Mouse (Mus musculus) c-Kit-positive CD71-positive TER-119-negative erythroid progenitor cells, embryonic 14.5 days (primary cell): ENCODE results near the gene Arrdc1.
"Not testable (repeated sequence)": the region's sequence is repeated elsewhere in the genome, so short reads cannot be mapped to it uniquely, and the experiment has no call there.

ENCODE experiments used
- DNase-seq: peaks from one replicate; pipeline ENCODE4 v3.0.0-alpha.2; 2013; ENCODE audit warnings: low read depth

Arrdc1 gene

DNA sequence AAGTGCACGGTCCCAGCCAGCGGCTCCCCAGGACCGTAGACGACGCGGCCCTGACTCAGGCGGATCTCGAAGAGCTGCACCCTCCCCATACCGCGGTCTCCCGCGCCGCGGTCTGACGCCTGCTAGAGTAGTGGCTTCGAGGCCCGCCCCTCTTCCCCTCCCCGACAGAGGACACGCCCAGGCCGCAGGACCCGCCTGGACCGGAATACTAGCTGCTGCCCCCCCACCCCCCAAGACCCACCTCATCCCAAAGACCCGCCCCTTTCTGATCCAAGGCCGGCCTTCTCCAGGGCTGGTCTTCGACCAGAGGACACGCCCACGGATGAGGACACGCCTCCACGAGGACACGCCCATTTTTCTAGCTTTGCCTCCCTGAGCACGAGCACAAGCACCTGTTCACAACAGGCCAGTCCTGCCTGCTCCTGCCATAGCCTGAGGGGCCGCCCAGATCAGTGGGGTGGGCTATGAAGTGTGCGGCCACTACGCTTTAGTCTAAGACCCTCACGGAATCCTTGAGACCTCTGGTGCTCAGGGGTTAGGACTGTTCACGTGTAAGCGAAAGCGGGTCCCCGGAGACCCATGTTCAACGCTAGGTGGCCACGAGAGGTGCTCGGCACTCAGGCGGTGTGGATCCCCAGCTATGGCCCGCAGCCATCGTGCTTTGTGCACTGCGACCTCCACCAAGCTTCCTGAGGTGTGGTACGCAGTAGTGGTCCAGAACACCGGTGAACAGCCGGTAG, at the start of gene Arrdc1:
Gene Arrdc1, minus strand, starts transcription at position 196 of the 740 bp plus-strand sequence.
- peak; percentile 97 for DNase-seq

DNA sequence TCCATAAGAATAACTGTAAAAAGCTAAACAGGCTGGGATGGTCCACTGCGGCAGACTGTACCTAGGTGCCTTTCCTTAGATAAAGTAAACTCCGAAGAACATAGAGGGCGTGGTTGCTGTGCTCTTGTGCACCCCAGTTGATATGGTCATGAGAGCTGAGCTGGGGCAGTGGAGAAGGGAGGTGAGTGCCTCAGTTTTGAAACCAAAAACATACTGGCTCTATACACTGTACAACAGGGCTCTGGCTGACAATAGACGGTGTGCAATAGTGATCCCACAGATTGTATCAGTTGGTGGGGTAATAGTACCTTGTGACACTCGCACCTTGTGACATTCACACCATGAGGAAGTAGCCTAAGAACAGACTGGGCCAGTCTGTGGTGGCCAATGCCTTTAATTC, 41.9 kb upstream of the Arrdc1 start:
- DNase-seq, result peak; percentile 64

DNA sequence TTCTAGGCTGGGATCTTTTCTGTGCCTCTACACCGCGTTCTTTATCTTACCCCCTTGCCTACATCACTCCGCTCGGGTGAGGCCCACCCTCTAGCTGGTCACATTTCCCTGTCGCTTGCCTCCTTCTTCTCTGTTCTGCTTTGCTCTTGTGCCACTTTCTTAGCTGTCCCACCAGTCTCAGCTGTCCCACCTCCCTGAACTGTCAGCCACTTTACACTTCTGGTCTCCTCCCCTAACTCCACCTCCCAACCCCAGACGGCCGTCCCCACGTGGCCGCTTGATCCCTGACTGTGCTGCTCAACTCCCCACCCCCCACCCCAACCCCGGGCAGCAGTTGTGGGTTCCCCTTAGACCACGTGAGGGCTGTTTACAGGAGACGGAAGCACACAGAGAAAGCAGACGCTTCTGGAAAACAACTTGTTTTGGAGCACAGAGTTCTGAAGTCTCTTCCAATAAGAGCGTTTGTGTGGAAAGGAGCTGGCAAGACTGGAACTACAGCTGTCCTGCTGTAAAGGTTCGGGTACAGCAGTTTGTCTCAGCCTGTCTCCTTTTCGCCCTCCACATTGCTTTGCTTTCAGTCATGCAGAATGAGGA, 40.7 kb upstream of the Arrdc1 start, which contains the start of gene Pnpla7:
Gene Pnpla7, plus strand, starts transcription at position 330 of the 594 bp plus-strand sequence.
- DNase-seq, result peak; percentile 87

DNA sequence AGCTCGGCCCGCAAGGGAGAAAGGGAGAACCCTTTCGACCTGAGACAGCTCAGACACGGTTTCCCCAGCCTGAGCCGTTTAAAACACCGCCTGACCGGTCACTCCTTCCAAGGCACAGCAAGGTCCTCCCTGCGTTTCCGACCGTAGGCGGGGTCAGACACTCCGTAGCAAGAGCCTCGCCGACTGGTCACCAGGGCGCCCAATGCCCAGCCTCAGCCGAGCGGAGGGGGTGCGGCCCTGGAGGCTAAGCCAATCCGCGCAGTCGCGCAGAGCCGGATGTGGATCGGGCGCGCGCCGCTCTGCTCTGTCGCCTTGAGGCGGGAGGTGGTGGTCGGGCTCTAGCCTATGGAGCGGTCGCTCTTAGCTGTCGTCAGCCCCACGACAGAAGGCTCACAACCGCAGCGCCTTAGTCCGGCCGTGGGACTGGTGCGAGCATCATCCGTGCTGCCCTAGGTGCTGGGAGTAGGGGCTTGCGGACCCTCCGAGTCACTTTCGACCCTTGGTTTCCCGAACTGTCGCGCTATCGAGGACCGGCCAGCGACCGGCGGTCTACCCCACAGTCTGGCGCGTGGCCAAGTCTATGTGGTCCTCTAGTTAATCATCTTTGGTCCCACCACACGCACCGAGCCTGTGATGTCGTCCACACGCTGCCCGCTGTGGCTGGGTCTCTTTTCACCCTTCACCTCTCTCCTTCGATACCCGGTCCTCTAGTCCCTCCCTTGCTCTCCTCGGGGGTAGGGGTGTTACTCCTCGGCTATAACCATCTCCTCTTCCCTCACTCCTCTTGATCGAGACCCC, 40.1 kb upstream of the Arrdc1 start, which contains the start of gene Mrpl41:
Gene Mrpl41, minus strand, starts transcription at position 193 of the 798 bp plus-strand sequence.
- peak; percentile 94 for DNase-seq

DNA sequence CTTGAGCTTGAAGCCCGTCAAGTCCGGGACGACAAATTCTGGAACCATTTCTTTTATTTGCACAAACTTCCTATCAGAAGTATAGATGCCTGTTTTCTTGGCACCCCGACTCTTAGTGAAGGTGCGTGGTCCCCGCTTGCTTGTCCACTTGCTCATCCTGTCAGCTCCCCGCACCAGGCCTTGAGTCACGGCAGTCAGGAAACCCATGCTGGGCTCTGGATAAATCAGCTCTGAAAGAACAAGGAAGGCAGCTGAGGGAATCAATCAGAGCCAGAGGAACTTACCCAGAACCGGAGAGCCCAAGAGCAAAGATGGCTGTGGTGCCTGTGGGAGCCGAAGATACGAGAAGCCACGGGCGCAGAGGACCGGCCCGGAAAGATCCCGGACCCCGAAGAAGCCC, 39.4 kb upstream of the Arrdc1 start:
- DNase-seq, result not testable (repeated sequence)

DNA sequence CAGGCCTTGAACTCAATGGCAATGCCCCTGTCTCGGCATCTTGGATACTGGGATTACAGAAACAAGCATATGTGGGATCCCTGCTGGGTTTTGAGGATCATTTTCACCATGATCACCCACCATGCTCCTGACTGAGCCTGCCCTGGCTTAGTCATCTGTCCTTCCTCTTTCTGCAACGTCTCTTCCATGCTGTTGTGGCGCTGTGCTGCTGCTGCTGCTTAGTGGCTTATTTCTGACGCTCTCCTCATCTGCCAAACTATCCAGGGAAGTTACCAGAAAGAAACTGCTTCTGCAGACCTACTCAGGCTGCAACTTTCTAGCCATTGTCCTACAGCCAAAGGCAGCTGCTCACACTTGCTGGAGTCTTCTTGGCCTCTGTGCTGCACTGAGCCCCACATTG, 35.3 kb upstream of the Arrdc1 start:
- DNase-seq, result no peak

DNA sequence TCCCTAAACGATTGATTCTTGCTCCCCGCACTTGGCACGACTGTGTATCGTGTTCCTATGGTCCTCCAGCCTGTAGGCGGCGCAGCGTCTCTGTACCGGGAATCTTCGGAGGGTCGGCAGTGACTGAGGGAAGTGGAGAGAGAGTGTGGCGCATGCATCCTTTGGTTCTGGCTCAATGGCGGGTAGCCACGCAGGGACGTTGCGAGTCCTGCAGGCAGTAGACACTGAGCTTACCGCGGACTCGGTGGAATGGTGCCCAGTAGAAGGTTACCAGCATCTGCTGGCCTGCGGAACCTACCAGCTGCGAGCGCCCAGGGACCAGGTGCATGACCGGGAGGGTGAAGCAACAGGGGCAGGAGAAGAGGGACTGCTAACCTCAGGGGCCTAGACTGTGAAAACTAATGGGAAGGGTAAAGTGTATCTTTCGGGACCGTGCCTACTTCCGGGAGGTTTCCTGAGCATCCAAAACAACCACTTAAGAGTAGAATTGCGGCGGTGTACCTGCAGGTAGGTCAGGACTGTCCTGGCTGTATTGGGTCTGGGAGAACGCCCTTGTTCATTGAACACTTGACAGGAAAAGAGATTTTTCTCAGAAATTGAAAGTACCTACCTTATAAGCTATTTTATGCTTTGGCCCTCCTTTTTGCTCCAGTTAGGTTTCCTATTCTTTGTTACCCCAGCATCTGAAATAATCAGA, 27.4 kb upstream of the Arrdc1 start, which contains the start of gene Dph7:
Gene Dph7, plus strand, starts transcription at position 97 of the 697 bp plus-strand sequence.
- peak; percentile 88 for DNase-seq

DNA sequence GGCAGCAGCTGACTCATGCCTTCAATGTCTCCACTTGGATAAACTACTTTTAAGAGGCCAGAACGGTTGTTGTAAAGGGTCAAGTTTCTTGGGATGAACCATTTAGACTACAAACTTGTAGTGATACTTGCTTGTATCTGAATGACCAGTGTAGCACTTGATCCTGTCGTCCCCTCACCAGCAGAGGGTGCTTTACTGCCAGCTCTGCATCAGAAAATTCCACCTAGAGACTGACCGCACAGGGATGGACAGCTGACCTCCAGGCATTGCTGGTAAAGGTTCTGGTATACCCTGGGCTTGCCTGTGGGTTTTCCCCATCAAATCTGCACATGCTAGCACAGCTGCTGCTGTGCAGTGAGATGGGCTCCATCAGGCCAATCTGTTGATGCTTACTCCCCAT, 25.9 kb upstream of the Arrdc1 start:
- DNase-seq, result no peak

DNA sequence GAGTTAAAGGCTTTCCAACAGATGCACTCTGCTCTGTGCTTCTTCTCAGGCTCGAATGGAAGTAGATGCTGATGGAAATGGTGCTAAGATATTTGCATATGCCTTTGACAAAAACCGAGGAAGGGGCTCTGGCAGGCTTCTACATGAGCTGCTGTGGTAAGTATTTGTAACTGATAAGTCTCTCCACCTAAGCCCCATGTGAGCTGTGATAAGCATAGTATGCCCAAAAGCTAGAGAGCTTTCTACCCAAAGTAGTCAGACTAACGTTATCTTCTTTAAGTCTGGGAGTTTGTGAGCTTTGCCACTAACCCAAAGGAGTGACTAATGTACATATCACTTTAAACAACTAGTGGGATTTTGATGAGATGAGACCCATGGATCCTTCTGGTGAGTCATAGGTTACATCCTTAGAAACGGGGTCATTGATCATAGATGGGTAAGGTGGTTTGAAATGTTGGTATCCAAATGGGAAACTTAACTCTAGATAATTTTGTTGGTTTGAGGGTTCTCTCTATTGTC, 17.5 kb upstream of the Arrdc1 start:
- DNase-seq, result no peak

DNA sequence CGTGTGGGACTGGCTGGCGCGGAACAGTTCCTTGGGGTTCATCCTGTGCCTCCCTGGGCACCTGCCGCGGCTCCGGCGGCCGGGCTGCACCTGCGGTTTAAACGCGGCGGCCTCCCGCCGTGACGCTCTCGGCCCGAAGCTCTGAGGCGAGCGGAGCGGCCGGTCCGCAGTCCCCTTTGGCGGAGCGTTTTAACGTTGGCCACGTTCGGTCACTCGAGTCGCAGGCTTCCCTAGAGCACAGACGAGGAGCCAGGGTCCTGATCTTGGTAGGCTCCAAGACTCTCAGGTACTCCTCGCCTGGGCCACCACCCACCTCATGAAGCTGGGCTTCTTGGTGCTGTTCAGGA, 15.1 kb upstream of the Arrdc1 start:
- DNase-seq, result no peak

DNA sequence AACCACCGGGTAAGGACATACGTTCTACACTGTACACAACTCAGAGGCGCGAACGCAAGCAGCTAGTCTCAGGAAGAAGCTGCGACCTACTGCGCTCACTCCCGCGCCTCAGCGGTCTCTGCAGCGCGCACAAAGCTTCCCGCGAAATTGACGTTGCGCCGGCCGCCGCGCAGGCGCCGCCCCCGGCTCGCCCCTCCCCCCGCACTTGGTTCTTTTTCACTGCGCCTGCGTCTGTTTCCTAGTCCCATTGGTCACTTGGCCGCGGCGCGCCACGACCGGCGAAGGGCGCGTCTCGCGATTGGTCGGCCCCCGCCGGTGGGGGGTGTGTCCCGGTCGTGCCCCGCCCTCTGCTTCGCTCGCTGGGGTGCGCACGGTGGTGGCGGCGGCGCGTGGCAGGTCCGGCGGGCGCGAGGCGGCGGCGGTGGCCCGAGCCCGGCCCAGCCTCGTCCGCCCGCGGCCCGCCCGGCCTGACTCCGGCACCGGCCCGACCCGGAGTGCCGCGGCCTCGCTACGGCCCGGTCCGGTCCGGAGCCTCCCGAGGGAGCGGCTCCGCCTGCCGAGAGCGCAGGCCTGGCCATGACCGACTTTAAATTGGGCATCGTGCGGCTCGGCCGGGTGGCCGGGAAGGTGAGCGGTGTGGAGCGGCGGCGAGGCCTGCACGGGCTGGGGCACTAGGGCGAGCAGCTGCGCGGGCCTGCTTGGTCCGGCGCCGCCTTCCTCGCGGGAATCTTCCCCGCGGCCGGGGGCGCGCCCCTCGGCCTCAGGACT, 14.6 kb upstream of the Arrdc1 start, which contains the start of gene Zmynd19:
Gene Zmynd19, plus strand, starts transcription at position 372 of the 768 bp plus-strand sequence.
- peak; percentile 93 for DNase-seq

DNA sequence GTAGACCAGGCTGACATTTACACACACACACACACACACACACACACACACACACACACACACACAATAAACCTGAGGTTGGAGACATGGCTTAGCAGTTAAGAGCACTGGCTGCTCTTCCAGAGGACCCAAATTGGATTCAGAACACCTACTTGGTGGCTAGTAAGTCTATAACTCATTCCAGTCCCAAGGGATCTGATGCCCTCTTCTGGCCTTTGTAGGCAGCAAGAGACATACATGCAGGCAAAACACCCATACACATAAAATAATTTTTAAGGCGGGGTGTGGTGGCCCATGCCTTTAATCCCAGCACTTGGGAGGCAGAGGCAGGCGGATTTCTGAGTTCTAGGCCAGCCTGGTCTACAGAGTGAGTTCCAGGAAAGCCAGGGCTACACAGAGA, 9.3 kb upstream of the Arrdc1 start:
- DNase-seq, result not testable (repeated sequence)

DNA sequence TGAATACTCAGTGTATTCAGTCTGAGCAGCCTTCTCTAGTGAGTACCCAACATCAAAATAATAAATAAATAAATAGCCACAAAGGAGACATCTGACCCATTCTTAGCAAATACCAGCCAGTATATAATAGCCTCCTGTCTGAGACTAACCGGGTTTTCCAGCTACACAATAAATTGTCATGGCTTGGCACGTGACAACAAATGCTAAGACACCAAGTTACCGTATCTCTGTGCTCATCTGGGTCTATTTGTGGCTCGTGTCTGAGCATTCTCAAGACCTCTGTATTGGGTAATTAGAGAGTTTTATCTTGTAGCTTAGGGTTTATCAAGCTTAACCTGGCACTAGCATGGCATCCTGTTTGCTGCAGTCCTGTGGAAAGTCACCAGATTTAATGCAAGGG, 7.0 kb upstream of the Arrdc1 start:
- no peak for DNase-seq

DNA sequence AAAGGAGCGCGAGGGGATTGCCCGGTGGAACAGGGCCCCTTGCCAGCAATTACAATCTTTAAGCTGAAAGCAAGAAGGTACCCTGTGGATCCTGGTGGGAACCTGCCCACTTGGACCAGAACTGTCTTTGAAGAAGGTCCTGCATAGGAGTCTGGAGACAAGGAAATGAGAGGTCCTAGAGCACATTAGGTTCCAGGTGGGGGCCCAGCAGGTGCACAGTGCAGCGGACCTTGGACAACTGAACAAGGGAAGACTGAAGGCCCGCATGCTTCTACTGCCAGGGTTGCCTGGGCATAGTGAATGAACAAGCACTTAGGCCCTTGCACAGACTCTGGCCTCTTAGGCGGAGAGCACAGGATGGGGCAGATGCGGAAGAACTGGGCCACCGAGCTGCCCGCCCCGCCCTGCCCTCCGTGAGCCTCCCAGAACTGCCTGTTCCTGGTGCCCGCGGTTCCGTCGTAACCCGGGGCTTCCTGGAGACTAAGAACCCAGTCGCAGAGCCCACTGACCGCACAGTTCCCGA, 550 bp downstream of the Arrdc1 start:
- DNase-seq, result no peak

DNA sequence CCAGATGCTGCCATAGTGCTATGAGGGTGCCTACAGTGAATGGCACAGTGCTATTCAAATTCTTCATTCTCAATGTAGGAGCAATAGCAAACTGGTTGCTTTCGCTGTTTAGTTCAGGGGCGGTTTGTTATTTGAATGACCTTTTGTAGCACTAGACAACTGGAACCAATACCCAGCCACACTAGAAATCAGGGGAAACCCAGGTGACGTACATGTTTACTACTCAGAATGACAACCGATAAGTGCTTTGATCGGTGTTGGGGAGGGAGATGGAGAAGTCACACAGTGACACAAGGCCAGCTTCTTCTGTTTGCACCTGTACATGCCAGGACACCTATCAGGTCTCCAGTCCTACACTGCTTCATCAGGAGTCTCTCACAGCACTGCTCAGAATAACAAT, 5.5 kb downstream of the Arrdc1 start:
- no peak for DNase-seq

DNA sequence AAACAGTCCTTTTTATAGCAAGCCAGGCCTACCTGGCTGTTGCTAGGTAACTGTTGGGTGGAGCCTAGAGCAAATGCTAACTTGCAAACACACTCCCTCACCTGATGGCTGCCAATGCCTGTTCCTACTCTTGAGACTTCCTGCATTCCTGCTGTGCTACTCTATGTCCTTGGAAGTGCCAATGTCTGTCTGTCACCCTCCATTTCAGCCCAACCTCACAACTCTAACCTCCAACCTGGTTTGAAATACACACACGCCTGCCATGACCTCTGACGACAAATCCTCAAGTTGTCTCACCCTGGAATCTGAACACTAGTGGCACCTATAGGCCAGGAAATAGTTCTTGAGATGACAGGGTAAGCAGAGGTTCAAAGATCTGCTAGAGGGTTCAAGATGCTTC, 5.9 kb downstream of the Arrdc1 start:
- DNase-seq, result no peak

DNA sequence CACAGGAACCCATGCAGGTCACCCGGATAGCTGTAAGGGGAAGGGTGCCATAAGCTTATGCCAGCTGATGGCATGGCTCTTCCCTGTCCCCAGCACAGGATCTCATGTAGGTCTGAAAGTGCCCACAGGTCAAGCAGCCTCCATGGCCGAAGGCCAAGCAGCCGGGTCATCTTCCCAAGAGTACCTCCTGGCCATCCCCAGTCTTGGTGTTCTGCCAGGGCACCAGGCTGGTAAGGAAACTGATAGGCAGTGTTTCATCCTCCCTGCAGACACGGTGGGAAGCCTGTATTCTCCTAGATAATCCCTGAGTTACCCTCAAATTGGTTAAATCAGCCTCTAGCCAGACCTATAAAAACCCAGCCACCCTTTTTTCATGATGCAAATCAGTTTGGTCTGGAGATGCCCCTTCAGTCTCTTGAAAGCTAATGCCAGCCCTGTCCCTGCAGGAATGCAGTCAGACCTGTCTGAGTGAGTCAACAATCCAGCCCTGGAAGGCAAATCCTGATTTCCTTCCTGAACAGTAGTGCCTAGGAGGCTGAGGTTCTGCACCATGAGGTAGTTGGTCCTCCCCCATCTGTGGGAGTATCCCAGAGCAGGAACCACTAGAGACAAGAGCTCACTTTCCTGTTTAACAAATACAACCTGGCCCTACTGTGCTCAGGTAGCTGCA, 7.1 kb downstream of the Arrdc1 start:
- DNase-seq, result no peak

DNA sequence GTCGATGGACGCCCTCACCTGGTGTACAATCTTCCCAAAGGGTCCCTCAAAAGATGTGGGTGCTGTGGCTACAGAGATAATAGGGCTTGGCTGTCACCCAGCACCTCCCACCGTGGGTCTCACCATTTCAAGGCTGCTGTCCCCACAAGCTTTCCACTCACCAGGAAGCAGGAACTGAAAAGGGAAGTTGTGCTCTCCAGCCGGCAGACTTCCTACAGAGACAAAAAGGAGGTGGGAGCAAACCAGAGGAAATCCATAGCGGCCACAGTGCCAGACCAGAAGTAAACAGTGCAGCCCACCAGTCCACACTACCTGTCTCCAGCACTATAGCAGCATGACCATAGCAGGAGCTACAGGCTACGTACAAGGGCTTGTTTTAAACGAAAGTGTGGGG, 8.1 kb downstream of the Arrdc1 start:
- no peak for DNase-seq

DNA sequence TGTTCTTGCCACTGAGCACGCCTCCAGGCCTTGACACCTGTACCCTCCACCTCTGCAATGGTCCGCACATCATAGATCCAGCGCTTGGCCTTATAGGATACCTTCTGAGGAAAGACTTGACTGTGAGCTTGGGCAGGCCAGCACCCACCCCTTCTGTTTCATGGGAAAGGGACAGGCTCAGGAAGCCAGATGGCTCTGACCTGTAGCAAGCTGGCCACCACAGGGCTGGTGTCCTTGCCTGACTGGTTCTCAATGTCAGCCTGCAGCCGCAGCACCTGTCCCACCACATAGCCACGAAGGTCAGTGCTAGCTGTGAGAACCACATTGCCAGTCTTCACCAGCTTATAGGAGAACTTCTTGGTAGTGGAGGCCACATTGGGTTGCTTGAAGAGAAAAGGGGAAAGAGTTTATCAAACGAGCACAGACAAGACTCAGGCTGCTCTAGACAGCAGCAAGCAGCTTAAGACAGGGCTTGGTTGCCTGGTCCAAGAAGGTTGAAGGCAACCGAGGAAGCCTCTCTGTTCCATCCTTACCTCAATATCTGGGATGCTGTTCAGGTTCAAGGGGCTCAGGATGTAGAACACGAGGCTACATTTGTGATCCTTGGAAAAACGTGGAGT, 8.6 kb downstream of the Arrdc1 start:
- no peak for DNase-seq

DNA sequence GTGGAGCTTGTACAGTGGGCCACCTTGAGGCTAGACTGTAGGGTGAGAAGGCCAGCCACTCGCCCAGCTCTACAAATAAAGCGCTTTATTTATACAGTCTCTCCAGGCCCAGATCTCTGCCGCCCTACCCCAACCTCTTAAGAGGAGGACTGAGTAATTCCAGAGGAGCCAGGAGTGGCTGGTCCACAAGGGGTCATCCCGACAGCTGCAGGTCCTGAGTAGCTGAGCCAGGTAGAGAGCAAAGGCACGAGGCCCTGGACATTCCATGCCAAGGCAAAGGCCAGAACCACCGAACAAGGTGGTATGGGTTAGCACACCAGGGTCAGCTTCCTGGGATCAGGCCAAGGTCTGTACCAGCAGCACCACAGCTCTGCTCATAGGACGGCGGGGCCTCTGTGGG, 9.8 kb downstream of the Arrdc1 start:
- no peak for DNase-seq
